Mouse (Mus musculus) left cerebral cortex, postnatal 10 days (tissue): ENCODE results near the gene Terb2. TPM values are rescaled to one million over a fixed set of nuclear protein-coding genes. Genes with fewer than 3 reads are reported as not detected.
A peak's percentile ranks its signal among the peaks of the same experiment; 100 is the strongest.

Experiments used
- DNase-seq, 2 experiments: peaks; one replicate each; pipeline ENCODE4 v3.0.0; 2021 to 2022; ENCODE audit warnings: low spot score in 2 of 2, mixed read lengths in 1 of 2; ENCODE audit errors: extremely low spot score in 1 of 2
- intact Hi-C: fragments of 180-260 bp; cut with DNase I; formaldehyde crosslinking; loops from one replicate; pipeline ENCODE4 v1.15.1; 2025
- total RNA-seq, 2 experiments: library from RNA; stranded (reverse); gene quantifications; 2 replicates each; pipeline ENCODE4 v1.2.3; 2021

The Terb2 gene
- total RNA-seq, 2 experiments from 2014 or later, result not detected

DNA sequence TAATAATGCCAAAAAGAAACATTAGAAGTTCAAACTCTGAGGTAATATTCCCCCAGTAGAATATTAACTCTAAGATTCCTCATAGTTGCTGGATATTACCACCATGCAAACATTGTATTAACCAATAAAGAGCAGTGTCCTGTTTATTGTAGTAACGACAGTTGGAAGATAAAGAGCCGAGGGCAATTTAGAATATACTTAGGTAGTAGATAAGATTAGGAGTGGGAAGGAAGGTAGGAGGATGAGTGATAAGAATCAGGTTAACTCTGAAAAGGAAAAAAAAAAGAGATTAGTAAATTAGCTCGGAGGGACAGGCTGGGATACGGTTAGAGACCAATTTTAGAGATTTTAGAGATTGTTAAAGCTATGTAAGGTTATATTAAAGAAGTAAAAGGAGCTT lies 35.3 kb downstream of the Terb2 start:
- intact Hi-C loops, result no loop called here
- DNase-seq, result no peak

DNA sequence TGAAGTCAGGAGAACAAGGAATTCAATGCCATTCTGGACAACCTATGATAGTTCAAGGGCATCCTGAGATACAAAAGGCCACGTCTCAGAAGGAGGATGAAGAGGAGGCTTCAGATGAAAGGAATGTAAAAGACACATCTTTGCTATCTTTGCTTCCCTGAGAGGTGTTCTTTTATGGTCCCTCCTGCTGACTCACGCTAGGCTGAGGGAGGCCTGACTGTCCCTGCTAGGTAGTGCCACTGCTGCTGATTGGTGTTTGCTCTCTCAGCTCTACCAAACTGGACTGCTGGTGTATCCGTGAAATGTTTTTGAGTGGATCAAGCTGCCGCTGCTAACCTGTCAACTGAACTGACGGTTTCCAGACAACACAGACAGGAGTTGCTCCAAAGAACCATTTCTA lies 35.7 kb downstream of the Terb2 start:
- DNase-seq, result no peak
- intact Hi-C loops, result no loop called here

DNA sequence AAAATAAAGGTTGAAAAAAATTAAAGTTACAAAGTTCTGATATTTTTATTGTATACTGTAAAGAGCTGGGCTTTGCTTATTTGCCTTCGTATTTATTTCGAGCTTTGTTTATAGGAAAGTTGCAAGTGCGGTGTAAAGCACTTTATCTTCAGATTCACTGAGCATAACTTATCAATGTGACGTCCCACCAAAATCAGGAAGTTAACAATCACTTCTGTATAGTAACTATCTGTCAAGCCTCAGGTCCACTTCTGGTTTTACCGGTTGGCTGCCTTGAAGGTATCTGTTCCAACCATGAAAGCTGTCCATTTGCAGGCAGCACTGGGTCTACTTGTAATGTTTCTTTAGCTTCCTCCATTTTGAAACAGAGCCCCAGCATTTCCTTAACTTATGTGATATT lies 36.2 kb downstream of the Terb2 start:
- DNase-seq, result no peak
- intact Hi-C loops, result no loop called here

DNA sequence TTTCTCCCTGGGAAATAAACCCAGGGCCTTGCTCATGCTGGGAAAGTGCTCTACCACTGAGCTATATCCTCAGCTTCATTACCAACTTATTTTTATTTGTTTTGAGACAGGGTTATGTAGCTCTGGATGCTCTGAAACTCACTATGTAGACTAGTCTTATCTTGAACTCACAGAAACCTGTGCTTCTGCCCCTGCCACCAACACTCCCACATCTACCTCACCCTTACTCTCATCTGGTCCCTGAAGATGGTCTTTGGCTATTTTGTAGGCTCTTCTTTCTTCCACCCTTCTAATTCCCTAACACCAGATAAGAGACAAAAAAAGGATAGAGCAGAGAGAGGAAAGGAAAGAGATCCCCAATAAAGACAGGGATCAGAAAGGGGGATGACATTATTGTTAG lies 37.6 kb downstream of the Terb2 start:
- intact Hi-C loops, result no loop called here
- no peak for DNase-seq

DNA sequence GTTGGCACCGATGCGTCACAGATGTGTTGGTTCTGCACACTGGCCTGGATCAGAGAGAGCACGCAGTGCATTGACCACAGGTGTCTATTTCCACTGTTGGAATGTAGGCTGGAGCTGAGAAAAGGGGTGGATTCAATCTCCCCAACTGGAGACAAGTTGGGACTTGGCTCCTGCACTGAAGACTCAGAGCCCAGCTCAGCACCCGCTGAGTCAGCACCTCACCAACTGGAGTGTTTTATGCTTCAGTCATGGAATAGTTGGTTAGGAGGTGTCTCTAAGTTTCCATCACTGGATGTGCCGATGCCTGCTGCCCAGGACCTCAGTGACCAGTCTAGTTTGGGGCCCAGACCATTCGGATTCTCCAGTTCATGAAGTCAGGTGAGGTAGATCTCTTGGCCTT lies 44.3 kb downstream of the Terb2 start:
- intact Hi-C loops, result no loop called here

DNA sequence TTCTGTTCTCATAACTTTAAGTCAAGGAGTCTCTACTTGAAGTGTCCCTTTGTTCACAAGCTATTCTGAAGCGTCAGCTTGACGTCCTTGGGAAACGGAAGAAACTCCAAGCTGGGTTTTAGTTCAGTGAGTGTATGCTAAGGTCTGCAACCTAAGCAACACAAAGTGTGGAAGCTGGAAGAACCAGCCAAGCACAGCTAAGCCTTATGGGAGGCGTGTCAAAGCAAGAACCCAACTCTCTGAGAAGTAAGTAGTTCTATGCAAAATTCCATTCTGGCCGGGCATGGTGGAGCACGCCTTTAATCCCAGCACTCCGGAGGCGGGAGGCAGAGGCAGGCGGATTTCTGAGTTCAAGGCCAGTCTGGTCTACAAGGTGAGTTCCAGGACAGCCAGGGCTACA lies 45.5 kb downstream of the Terb2 start:
- intact Hi-C loops, result no loop called here
- no peak for DNase-seq

More for the DNA sequence above, 44.3 kb downstream of the Terb2 start:
- no peak for DNase-seq

DNA sequence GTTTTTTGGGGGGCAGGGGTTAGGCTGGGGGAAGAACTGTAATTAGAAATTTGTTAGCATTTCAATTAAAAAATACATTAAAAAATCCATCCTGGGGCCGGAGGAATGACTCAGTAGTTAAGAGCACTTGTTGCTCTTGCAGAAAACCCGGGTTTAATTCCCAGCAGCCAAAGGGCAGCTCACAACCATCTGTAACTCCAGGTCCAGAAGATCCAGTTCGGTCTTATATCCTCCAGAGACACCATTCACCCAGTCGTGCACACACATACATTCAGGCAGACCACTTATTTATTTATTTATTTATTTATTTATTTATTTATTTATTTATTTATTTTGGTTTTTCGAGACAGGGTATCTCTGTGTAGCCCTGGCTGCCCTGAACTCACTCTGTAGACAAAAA lies 47.3 kb downstream of the Terb2 start:
- intact Hi-C loops, result no loop called here
- no peak for DNase-seq

DNA sequence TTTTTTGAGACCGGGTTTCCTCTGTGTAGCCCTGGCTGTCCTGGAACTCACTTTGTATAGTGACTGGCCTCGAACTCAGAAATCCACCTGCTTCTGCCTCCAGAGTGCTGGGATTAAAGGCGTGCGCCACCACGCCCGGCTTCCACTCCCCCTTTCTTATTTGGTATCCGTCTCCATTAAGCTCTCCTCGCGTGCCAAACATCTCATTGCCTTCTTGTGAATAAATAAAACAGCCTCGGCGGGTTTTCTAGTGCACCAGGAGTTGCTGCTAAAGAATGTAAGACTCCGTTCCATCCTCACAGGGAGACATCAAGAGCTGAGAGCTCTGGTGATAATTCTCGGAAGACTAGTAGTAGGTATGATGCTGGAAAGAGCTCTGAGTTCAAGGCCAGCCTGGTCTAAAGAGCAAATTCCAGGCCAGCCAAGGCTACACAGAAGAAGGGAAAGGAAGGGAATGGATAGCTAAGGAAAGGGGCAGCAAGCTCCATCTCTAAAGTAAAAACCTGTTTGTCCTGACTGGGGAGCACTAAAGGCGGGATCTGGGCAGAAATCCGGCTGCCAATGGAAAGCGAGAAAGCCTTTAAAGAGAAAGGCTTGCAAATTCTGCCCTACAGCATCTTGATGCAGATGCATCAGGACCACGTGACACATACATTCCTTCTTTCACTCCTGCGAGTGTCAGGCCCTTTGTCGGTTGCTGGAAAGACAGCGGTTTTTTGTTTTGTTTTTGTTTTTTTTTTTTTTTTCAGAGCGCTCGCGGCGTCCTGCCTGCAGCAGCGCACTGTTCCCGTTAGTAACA lies 47.9 kb downstream of the Terb2 start:
- peak in 1 of 2 experiments; percentile 31 for DNase-seq
- intact Hi-C loops, result no loop called here

DNA sequence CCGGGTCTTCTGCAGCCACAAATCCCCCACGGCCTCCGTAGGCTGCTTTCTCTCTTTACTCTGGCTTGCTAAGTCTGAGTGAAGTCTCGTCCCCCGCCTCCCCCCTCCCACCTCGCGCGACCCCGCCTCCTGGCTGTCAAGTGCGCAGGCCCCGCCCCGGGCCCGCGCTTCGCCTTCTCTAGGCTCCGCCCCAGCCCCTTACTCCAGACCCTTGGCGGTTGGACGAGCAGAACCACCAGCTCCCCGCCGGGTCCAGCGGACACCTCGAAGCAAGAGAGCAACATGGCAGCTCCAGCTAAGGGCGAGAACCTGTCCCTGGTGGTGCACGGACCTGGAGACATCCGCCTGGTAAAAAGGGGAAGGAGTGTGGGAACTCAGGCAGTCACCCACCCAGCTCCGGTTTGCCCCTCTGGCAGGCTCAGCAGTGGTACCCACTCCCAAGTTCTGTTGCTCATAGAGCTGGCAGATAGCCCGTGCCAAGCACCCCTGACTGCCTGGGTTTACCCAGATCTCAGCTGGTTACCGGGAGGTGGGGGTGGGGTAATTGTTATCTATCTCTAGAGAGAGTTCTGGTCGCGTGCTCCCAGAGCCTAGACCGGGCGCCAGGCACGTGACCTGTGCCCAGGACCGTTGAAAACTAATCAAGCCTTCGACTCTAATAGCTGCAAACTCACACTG lies 48.7 kb downstream of the Terb2 start, which contains the start of gene Sord:
Gene Sord, plus strand, starts transcription at position 139 of the 678 bp plus-strand sequence.
- intact Hi-C loops, result no loop called here
- DNase-seq, result peak; percentile 61 to 89

DNA sequence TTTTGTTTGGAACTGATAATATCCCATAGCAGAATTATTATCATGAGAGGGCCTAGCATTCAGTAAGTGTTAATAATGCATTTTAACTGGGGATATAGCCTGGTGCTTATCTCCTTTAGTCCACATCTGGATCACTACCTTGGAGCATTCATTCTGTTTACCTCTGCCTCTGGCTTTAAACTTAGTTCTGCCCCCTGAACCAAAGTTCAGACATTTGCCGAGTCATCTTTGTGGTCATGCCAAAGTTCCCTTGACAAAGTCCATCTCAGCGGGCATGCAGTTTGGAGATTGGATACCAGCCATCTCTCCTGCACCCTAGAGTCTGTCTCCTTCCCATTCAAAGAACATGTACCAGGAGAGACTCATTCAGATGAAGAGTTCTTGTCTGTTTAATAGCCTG lies 49.4 kb downstream of the Terb2 start:
- DNase-seq, result no peak
- intact Hi-C loops, result no loop called here

DNA sequence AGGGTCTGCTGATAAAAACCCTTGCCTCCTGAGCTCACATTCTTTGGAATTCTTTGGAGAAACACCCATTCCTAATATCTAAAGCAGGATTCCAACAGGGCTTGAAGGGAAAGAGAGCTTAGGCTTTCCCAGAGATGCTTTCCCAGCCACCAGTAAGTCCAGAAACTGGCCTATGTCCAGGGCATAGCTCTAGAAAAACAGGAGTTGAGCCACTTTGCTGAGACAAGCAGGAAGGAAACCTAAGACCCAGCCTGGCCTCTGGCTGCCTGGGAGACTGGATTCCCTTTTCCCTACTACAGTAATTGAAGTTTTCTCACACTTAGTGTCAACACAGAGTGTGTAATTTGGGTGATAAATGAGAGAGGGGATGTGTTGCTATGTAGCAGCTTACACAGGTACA lies 50.2 kb downstream of the Terb2 start:
- intact Hi-C loops, result no loop called here
- no peak for DNase-seq

DNA sequence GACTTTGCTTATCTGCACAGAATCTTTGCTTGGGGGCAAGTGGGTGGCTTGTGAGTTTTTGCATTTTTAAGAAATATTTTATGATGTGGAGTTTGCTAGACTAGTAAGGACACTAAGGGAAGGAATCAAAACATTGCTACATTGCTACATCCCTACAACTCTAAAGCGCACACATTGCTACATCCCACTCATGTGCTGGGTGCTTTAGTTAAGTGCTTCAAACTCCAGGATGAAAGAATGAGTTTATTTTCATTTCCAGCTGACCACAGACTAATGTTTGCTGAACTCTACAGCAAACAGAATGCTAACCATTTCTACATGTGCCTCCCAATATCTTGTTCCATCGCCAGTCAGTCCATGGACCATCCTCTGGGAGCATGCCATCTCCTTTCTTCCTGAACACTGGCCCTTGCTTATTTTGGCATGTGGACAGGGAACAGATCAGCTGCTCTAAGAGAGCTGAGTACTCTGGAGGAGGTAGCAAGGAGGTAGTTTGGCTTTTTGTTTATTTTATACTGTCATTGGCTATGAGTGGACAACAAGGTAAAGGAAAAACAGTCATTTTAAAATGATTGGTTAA lies 51.9 kb downstream of the Terb2 start:
- intact Hi-C loops, result no loop called here
- DNase-seq, result no peak

DNA sequence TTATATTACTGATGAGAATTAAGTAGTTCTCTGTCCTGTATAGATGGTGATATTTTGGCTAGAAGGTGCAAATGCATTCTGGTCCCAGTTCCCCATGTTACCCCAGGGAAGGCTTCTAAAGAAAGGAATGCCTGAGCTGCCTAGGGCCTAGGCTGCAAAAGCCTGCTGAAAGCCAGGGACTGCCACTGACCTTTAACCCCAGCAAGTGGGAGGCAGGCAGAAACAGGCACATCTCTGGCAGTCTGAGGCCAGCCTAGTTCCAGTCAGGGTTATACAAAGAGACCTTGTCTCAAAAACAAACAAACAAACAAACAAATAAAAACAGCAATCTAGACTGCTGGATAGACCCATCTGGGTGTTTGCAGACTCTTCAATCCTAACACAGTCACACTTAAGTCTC lies 54.7 kb downstream of the Terb2 start:
- intact Hi-C loops, result no loop called here

DNA sequence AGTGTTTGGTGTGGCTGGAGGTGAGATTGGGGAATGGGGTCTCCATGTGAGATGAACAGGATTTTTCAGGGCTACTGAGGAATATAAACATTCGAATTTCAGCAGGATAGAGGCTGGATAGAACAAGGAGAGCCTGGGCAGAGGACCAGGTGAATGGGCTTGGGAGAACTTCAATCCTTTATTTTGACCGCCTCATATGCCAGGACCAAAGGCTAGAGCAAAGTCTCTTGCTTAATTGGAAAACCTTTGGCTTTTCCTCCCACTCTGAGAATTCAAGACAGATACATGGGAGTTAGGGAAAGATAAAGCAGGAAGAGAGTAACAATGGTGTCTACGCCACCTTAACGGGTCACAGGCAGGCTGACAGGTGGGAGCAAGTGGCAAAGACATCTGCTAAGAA lies 55.2 kb downstream of the Terb2 start:
- intact Hi-C loops, result no loop called here

More for the DNA sequence above, 54.7 kb downstream of the Terb2 start:
- no peak for DNase-seq

DNA sequence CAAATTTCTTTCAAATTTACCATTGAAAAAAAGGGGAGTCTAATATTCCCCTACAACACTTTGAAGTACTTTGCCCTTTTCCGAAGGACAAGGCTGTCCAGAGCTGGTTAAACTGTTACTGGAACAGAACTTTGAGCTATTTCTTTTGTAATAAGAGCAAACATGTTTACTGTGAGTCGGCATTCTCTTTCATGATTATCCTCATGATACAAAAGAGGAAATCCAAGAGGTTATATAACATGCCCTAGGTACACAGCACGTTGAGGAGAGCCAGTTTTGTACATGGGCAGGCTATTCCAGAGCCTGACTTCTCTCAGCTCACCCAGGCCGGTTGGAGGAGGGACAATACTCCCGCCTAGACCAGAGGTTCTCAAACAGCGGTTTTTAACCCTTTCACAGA lies 55.9 kb downstream of the Terb2 start:
- intact Hi-C loops, result loop anchor here (2.0 kb wide), 1 partner anchor 47 kb away; no protein-coding TSS in a partner anchor
- no peak for DNase-seq

More for the DNA sequence above, 55.2 kb downstream of the Terb2 start:
- DNase-seq, result no peak

DNA sequence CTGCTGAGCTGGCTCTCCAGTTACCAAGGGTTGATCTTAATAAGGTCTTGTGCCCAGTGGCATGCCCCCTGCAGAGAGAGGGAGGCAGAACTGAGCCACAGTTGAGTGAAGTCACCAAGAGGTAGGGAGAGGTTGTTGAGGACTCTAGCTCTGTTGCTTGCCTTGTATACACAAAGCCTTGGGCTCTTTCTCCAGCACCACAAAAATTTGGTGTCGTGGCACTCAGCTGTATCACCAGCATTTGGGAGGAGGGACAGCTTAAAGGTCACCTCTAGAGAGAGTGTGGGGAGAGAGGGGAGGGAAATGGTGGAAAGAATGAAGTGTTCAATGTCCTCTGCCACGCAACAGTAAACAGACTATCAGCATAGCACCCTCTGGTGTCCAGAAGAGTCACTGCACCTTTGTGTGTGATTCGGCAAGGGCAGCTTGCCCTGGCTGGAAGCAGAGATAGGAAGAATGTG lies 57.6 kb downstream of the Terb2 start:
- intact Hi-C loops, result loop anchor here (2.0 kb wide), 1 partner anchor 49 kb away; no protein-coding TSS in a partner anchor
- DNase-seq, result peak; percentile 63 to 66

DNA sequence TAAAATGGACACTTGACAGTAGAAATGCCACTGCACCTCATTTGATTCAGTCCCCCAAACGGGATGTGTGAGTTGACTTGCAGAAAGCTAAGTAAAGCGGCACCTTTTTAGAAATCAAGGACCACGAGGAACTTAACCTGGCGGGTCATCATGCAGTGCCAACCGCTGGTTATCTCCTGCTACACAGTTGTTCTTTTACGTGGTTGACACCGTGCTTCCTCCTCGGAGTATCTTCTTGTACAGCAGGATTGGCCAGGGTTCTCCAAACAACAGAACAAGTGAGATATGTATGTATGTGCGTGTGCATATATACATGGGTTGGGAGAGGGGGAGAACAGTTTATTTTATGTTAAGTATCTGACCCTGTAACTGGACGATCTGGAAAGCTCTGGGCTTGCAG lies 61.7 kb downstream of the Terb2 start:
- intact Hi-C loops, result no loop called here
- DNase-seq, result no peak

DNA sequence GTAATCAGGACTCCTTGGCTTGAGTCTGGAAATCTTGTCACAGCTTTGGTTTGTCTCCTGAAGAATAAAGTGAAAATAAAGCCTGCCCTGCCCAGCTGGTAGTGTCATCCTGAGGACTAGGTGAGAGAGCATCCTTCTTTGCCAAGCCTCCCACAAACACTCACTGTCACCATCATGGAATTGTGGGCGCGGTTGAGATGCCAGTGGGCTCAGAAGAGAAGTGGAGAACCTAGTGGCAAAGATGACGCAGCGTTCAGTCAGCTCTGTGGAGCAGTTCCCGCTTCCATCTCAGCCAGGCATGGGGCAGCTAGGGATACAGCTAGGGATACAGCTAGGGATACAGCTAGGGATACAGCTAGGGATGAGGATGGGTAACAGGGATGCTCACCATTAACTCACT lies 69.9 kb downstream of the Terb2 start:
- DNase-seq, result no peak
- intact Hi-C loops, result no loop called here
